Mouse (Mus musculus): ENCODE measurements at regions not wholly inside any gene's neighbourhood (a gene's known extent, or its start where the extent isn't known, plus 50 kb on each side); places are given as distances from the start of the nearest gene placed in this dataset.

DNA sequence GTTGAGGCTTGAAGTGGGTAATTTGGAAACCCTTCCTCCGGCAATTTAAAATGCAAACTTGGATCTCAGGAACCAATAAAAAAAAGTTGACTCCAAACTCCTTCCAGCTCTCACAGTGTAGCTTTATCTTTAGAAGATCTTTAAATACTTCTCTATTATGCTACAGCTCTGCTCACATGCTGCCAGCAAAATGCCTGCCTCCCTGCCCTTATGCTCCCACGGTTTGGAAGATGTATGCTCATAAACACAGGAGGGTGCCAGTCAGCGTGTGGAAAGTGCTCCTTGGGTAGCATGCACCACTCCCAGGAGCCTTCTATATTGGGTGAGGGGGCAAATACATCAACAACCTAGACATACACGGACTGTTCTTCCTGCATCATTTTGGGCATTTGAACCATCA is 123.2 kb upstream of the Arl4c start:
- 89% methylated on average over 4 of the region's 4 CpGs for WGBS
- DNase-seq (ENCODE audit: low spot score): no peak

GRCm38 (mm10) chr1:88838661-88839274 is 136.7 kb upstream of the Arl4c start:
- no peaks in the 10 kb centered on the region for H3K36me3 ChIP-seq (ENCODE audit: control insufficient read depth, insufficient read depth, low read length)
- no peak overlapping the region for H3K27ac ChIP-seq (ENCODE audit: low read depth)
- H3K27me3 ChIP-seq (replicated peaks; ENCODE audit: control insufficient read depth, insufficient read depth, low read length): no peaks in the 10 kb centered on the region
- peaks cover 9% of the 10 kb centered on the region; the same call in 1 of the 2 replicates for H3K4me1 ChIP-seq (replicated peaks; ENCODE audit: control insufficient read depth, insufficient read depth, low read length)
- WGBS: 61% methylated on average over 11 of the region's 11 CpGs
- ATAC-seq (replicated peaks; ENCODE audit: low FRiP score, low TSS enrichment, low read depth): no peak
- H3K4me3 ChIP-seq (ENCODE audit: low read depth, low read length): no peak overlapping the region
- H3K9ac ChIP-seq (ENCODE audit: low read length): no peak overlapping the region
- H3K4me2 ChIP-seq (ENCODE audit: low read length): no peak overlapping the region
- H3K9me3 ChIP-seq (ENCODE audit: control insufficient read depth, low read length): no peaks in the 10 kb centered on the region
- no peak for DNase-seq (ENCODE audit: low spot score)

More for the DNA sequence above, 123.2 kb upstream of the Arl4c start:
- no peak overlapping the region for H3K4me2 ChIP-seq (ENCODE audit: low read length)
- H3K9ac ChIP-seq (ENCODE audit: low read length): no peak overlapping the region
- no peak overlapping the region for H3K4me3 ChIP-seq (ENCODE audit: low read depth, low read length)
- H3K9me3 ChIP-seq (ENCODE audit: control insufficient read depth, low read length): no peaks in the 10 kb centered on the region
- ATAC-seq (replicated peaks; ENCODE audit: low FRiP score, low TSS enrichment, low read depth): no peak
- H3K27ac ChIP-seq (ENCODE audit: low read depth): no peak overlapping the region
- no peaks in the 10 kb centered on the region for H3K36me3 ChIP-seq (ENCODE audit: control insufficient read depth, insufficient read depth, low read length)
- H3K27me3 ChIP-seq (replicated peaks; ENCODE audit: control insufficient read depth, insufficient read depth, low read length): no peaks in the 10 kb centered on the region
- no peaks in the 10 kb centered on the region for H3K4me1 ChIP-seq (replicated peaks; ENCODE audit: control insufficient read depth, insufficient read depth, low read length)

- no peak for ATAC-seq (replicated peaks; ENCODE audit: low FRiP score, low TSS enrichment, low read depth)
Measured at GRCm38 (mm10) chr1:88839407-88839976, 137.5 kb upstream of the Arl4c start.

GRCm38 (mm10) chr1:88839977-88840628 is 138.1 kb upstream of the Arl4c start:
- Histone ChIP-seq H3K36me3 (ENCODE audit: control insufficient read depth, insufficient read depth, low read length) (no peaks in the 10 kb centered on the region), H3K27ac (ENCODE audit: low read depth) (0 out of 2 replicates have a peak overlapping the region, but pooled peaks have one; percentile 2)
- DNase-seq (ENCODE audit: low spot score): no peak

More at GRCm38 (mm10) chr1:88839407-88839976, 137.5 kb upstream of the Arl4c start:
- WGBS: 20% methylated on average over 3 of the region's 3 CpGs
- Histone ChIP-seq H3K4me3 (ENCODE audit: low read depth, low read length) (no peak overlapping the region), H3K27ac (ENCODE audit: low read depth) (no peak overlapping the region), H3K9ac (ENCODE audit: low read length) (no peak overlapping the region), H3K9me3 (ENCODE audit: control insufficient read depth, low read length) (no peaks in the 10 kb centered on the region), H3K4me2 (ENCODE audit: low read length) (no peak overlapping the region), H3K4me1 (replicated peaks; ENCODE audit: control insufficient read depth, insufficient read depth, low read length) (peaks cover 9% of the 10 kb centered on the region; the same call in 1 of the 2 replicates), H3K36me3 (ENCODE audit: control insufficient read depth, insufficient read depth, low read length) (no peaks in the 10 kb centered on the region), H3K27me3 (replicated peaks; ENCODE audit: control insufficient read depth, insufficient read depth, low read length) (no peaks in the 10 kb centered on the region)
- DNase-seq (ENCODE audit: low spot score): no peak

GRCm38 (mm10) chr1:88840991-88841592 is 139.1 kb upstream of the Arl4c start:
- H3K9ac ChIP-seq (ENCODE audit: low read length): no peak overlapping the region
- 84% methylated on average over 8 of the region's 9 CpGs for WGBS
- H3K27me3 ChIP-seq (replicated peaks; ENCODE audit: control insufficient read depth, insufficient read depth, low read length): no peaks in the 10 kb centered on the region
- no peak overlapping the region for H3K27ac ChIP-seq (ENCODE audit: low read depth)
- DNase-seq (ENCODE audit: low spot score) (no peak), ATAC-seq (replicated peaks; ENCODE audit: low FRiP score, low TSS enrichment, low read depth) (no peak)
- no peaks in the 10 kb centered on the region for H3K36me3 ChIP-seq (ENCODE audit: control insufficient read depth, insufficient read depth, low read length)
- no peaks in the 10 kb centered on the region for H3K9me3 ChIP-seq (ENCODE audit: control insufficient read depth, low read length)
- H3K4me2 ChIP-seq (ENCODE audit: low read length): no peak overlapping the region
- no peak overlapping the region for H3K4me3 ChIP-seq (ENCODE audit: low read depth, low read length)
- peaks cover 9% of the 10 kb centered on the region; the same call in 1 of the 2 replicates for H3K4me1 ChIP-seq (replicated peaks; ENCODE audit: control insufficient read depth, insufficient read depth, low read length)

More at GRCm38 (mm10) chr1:88839977-88840628, 138.1 kb upstream of the Arl4c start:
- Histone ChIP-seq H3K4me2 (ENCODE audit: low read length) (no peak overlapping the region), H3K9ac (ENCODE audit: low read length) (no peak overlapping the region), H3K9me3 (ENCODE audit: control insufficient read depth, low read length) (no peaks in the 10 kb centered on the region), H3K4me1 (replicated peaks; ENCODE audit: control insufficient read depth, insufficient read depth, low read length) (peaks cover 9% of the 10 kb centered on the region; the same call in 1 of the 2 replicates), H3K27me3 (replicated peaks; ENCODE audit: control insufficient read depth, insufficient read depth, low read length) (no peaks in the 10 kb centered on the region), H3K4me3 (ENCODE audit: low read depth, low read length) (no peak overlapping the region)
- WGBS: 46% methylated on average over 9 of the region's 9 CpGs
- ATAC-seq (replicated peaks; ENCODE audit: low FRiP score, low TSS enrichment, low read depth): no peak

DNA sequence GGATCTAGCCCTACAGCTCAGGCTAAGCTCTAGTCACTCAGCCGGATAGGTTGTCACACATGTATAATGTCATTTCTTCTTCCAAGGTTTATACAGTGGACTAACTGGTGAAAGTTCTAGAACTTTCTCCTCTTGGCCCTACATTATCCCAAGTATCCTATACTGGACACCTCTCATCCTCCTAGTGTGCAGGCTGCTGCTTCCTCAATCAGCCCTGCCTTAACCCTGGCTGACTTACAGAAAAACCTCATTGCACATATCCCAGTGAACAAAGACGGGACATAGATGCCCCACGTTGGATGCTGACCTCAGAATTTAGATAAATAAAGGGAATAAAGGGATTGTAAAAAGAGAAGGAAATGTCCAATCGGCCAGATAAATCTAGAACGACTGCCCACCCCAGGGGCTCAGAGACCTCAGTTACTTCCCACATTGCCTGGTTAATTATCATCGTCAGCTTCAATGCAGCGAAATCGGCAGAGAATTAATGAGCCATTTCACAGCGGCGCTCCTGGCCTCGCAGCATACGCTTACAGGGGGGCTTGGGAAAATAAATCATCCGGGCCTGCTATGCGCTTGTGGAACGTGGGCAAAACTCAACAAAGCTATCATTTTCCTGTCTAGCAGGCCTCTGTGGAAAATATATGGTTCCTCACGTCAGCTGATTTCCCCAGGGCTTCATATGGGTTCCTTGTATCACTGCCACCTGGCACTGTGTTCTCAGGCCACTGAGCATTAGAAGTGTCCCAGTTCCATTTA is 145.5 kb upstream of the Arl4c start:
- no peak for ATAC-seq (replicated peaks; ENCODE audit: low FRiP score, low TSS enrichment, low read depth)
- WGBS: 40% methylated on average over 16 of the region's 16 CpGs

GRCm38 (mm10) chr1:88848246-88848645 is 146.2 kb upstream of the Arl4c start:
- 79% methylated on average over 8 of the region's 8 CpGs for WGBS

More for the DNA sequence above, 145.5 kb upstream of the Arl4c start:
- no peak for DNase-seq (ENCODE audit: low spot score)
- Histone ChIP-seq H3K36me3 (ENCODE audit: control insufficient read depth, insufficient read depth, low read length) (no peaks in the 10 kb centered on the region), H3K9ac (ENCODE audit: low read length) (no peak overlapping the region), H3K27me3 (replicated peaks; ENCODE audit: control insufficient read depth, insufficient read depth, low read length) (no peaks in the 10 kb centered on the region), H3K4me3 (ENCODE audit: low read depth, low read length) (no peak overlapping the region), H3K27ac (ENCODE audit: low read depth) (no peak overlapping the region), H3K9me3 (ENCODE audit: control insufficient read depth, low read length) (no peaks in the 10 kb centered on the region), H3K4me2 (ENCODE audit: low read length) (no peak overlapping the region), H3K4me1 (replicated peaks; ENCODE audit: control insufficient read depth, insufficient read depth, low read length) (peaks cover 3% of the 10 kb centered on the region; the same call in 1 of the 2 replicates)

GRCm38 (mm10) chr1:88849421-88849820 is 147.4 kb upstream of the Arl4c start:
- H3K27me3 ChIP-seq (replicated peaks; ENCODE audit: control insufficient read depth, insufficient read depth, low read length): no peaks in the 10 kb centered on the region
- DNase-seq (ENCODE audit: low spot score): no peak
- H3K9me3 ChIP-seq (ENCODE audit: control insufficient read depth, low read length): no peaks in the 10 kb centered on the region
- no peak overlapping the region for H3K4me3 ChIP-seq (ENCODE audit: low read depth, low read length)
- no peak overlapping the region for H3K4me2 ChIP-seq (ENCODE audit: low read length)
- ATAC-seq (replicated peaks; ENCODE audit: low FRiP score, low TSS enrichment, low read depth): no peak
- no peak overlapping the region for H3K27ac ChIP-seq (ENCODE audit: low read depth)
- WGBS: 87% methylated on average over 5 of the region's 5 CpGs
- H3K36me3 ChIP-seq (ENCODE audit: control insufficient read depth, insufficient read depth, low read length): no peaks in the 10 kb centered on the region
- H3K9ac ChIP-seq (ENCODE audit: low read length): no peak overlapping the region
- H3K4me1 ChIP-seq (replicated peaks; ENCODE audit: control insufficient read depth, insufficient read depth, low read length): peaks cover 3% of the 10 kb centered on the region; the same call in 1 of the 2 replicates

More at GRCm38 (mm10) chr1:88848246-88848645, 146.2 kb upstream of the Arl4c start:
- no peaks in the 10 kb centered on the region for H3K9me3 ChIP-seq (ENCODE audit: control insufficient read depth, low read length)
- H3K27me3 ChIP-seq (replicated peaks; ENCODE audit: control insufficient read depth, insufficient read depth, low read length): no peaks in the 10 kb centered on the region
- ATAC-seq (replicated peaks; ENCODE audit: low FRiP score, low TSS enrichment, low read depth) (no peak), DNase-seq (ENCODE audit: low spot score) (no peak)
- no peak overlapping the region for H3K4me3 ChIP-seq (ENCODE audit: low read depth, low read length)
- H3K4me2 ChIP-seq (ENCODE audit: low read length): no peak overlapping the region
- peaks cover 3% of the 10 kb centered on the region; the same call in 1 of the 2 replicates for H3K4me1 ChIP-seq (replicated peaks; ENCODE audit: control insufficient read depth, insufficient read depth, low read length)
- no peak overlapping the region for H3K9ac ChIP-seq (ENCODE audit: low read length)
- H3K36me3 ChIP-seq (ENCODE audit: control insufficient read depth, insufficient read depth, low read length): no peaks in the 10 kb centered on the region
- no peak overlapping the region for H3K27ac ChIP-seq (ENCODE audit: low read depth)

Data from intestine, embryonic 14.5 days (tissue).